Mouse (Mus musculus): Measurements from ENCODE around the gene Ube2k. TPM values are rescaled to one million over a fixed set of nuclear protein-coding genes. Genes with fewer than 3 reads are reported as not detected.
"Not testable (repeated sequence)": the region's sequence is repeated elsewhere in the genome, so short reads cannot be mapped to it uniquely, and the experiment has no call there.

Gene Ube2k
- total RNA-seq (2017), result 48.2 and 49.6 TPM in 2 replicates

- ATAC-seq (replicated peaks; ENCODE audit: low read depth, poor library complexity, severe bottlenecking), result peak; percentile 67
Observed at GRCm38 (mm10) chr5:65536751-65537419, at the start of gene Ube2k, which contains the start of gene Smim14. Ube2k (plus strand) TSS chr5:65537233. Smim14 (minus strand) TSS chr5:65537184.

DNA sequence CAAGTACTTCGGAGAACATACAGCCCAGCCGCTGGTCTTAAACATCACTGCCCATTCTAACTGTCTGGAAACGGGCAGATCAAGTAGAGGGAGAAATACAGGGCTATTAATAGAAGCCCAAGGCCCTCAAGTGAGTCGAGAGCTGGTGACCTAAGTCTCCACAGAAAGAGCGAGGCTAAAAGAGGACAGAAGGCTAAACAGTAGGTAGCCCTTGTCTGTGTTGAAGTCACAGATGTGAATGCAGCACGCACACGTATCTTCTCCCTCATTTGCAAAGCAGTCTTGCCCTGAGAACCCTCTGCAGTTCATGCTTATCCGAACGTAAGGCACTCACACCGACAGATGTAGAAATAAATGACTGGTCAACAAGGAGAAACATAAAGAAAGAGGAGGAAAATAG is 49.7 kb upstream of the Ube2k start:
- ATAC-seq (replicated peaks; ENCODE audit: low read depth, poor library complexity, severe bottlenecking), result no peak

DNA sequence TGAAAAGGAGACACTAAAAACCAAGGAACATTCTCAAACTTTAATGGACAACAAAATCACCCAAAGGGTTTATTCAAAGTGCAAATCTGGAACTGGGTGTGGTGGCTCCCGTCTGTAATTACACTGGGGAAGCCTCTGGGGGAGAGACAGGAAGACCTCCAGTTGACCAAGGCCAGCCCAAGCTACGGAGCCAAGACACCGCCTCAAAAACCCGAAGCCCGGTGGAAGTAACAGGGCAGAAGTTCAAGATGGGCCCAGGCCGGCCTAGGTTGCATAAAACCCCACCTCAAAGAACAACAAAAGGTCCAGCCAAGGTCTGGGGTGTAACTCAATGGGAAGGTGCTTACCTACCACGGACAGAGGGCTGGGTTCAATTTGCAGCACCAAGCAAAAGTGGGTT is 48.3 kb upstream of the Ube2k start:
- no peak for ATAC-seq (replicated peaks; ENCODE audit: low read depth, poor library complexity, severe bottlenecking)

GRCm38 (mm10) chr5:65489830-65490229 is 47.2 kb upstream of the Ube2k start:
- peak; percentile 43 for ATAC-seq (replicated peaks; ENCODE audit: low read depth, poor library complexity, severe bottlenecking)

DNA sequence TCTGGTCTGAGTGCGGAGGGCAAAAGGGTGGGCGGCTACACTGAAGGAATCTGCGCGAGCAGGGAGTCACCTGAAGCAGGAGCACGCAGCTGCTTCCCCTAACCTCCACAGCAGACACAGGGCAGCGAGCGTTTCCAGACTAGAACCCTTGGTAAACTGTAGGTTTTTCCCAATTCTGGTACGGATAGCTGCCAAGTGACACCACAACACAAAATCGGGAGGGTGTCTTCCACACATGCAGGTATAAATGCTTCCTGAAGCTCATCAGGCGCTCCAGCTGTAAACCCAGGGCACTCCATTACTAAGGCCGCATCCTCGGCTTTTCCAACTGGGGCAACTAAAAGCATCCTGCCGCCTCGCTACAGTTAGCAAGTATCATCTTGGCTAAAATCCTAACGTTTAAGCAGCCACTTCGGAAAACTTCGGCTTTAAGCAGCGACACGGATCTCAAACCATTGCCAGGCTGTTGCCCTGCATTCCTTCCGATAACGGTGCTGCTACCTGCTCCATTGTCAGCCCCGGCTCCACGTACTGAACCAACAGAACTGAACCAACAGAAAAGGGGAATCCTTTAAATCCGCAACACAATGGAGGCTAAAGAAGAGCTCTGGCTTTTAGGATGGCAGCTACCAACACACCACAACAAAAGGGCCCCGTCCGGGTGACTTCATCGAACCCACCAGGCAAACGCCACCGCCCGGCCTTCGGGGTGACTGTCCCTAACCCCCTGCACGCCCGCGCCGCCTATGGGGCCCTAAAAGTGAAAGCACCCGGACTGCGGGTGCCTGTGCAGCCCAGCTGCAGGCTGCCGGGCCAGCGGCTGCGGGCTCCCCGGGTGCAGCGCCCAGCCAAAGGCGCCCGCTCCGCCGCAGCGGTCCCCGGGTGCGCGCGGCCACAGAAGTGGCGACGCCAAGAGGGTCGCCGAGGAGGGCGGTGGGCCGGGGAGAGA is 45.0 kb upstream of the Ube2k start:
- peak; percentile 57 for ATAC-seq (replicated peaks; ENCODE audit: low read depth, poor library complexity, severe bottlenecking)

DNA sequence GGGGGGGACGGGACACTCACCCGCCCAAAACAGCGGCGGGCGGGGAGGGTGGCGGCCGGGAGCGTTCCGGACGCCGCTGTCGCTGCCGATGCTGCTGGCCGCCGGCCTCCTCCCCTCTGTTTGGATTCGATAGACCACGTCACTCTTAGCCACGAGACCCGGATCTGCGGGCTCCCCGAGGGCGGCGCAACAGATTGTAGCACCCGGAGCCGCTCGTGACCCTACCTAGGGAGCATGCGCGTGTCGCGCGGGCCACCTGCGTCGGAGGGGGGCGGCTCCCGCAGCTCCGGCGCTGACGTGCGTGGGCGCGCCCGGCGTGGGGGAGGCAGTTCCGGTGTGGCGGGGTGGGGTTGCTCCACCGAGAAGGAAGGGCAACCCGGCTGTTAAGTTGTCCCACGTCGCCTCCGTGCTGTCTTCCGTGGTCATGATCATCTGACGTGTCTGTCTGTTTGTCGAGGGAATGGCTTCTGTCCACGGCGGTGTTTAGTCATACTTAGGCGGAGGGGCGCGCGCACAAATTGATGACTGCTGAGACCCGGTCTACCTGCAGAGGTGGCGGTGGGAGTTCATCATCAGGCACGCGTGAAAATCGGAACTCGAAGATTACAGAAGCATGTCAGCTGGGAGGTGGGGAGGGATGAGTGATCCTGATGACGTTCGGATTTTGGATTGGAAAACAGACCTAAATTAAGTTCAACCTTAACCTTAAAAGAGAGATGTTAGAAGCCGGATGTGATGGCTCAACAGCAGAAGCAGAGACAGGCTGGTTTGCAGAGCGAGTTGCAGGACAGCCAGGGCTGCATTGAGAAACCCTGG is 44.1 kb upstream of the Ube2k start, which contains the start of gene Gm43552:
TSS of gene Gm43552 (minus strand) at position 118 of the 816 bp plus-strand sequence.
- peak; percentile 80 for ATAC-seq (replicated peaks; ENCODE audit: low read depth, poor library complexity, severe bottlenecking)

DNA sequence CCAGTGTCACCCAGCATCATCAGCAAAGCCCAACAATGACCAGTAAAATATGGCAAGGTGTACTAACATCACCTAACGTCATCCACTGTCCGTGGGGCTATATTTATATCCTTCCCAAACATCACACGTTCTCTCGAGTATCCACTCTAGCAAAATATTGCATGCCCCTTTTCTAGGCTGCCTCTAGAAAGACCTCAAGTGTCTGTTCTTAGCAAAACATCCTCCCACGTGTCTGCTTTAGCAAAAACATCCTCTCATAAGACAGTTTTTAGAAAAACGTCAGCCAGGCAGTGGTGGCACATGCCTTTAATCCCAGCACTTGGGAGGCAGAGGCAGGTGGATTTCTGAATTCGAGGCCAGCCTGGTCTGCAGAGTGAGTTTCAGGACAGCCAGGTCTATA is 36.8 kb upstream of the Ube2k start:
- no peak for ATAC-seq (replicated peaks; ENCODE audit: low read depth, poor library complexity, severe bottlenecking)

DNA sequence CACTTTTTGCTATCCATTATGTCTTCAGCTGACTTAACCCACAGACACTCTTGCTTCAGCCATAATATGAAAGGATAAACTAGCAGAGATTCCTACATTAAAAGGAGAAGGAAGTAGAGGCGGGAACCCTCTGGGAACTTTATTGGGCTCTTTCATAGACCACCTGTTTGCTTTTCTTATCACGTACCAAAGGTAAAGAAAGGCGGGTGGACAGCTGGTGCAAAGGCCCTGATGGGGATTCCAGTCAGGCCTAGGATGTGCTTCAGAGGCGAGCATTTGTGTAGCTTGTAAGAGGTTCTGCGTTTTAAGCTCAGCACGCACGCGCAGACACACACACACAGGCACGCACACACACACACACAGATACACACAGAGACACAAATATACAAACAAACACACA is 35.6 kb upstream of the Ube2k start:
- no peak for ATAC-seq (replicated peaks; ENCODE audit: low read depth, poor library complexity, severe bottlenecking)

- peak; percentile 83; the same call in 1 of the 2 replicates for ATAC-seq (replicated peaks; ENCODE audit: low read depth, poor library complexity, severe bottlenecking)
Observed at GRCm38 (mm10) chr5:65505786-65506185, 31.2 kb upstream of the Ube2k start.

DNA sequence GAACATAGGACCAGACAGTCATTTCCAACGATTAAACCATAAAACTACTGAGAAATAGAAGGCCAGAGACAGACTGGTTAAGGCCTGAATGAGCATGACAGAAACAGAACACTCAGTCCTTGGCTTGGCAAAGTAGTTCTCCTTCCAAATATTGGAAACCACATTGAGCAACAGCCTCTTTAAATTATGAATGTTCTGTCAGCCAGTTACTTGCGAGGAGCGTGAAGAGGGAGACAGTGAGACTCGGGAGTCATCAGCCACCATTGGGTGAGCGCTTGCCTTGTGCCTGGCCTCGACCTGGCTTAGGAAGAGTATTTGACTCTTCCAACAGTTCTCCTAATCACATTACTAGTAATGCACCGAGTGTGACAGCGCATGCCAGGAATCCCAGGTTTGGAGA is 28.6 kb upstream of the Ube2k start:
- no peak for ATAC-seq (replicated peaks; ENCODE audit: low read depth, poor library complexity, severe bottlenecking)

GRCm38 (mm10) chr5:65513506-65513905 is 23.5 kb upstream of the Ube2k start:
- ATAC-seq (replicated peaks; ENCODE audit: low read depth, poor library complexity, severe bottlenecking), result no peak

- ATAC-seq (replicated peaks; ENCODE audit: low read depth, poor library complexity, severe bottlenecking), result peak; percentile 88
Observed at GRCm38 (mm10) chr5:65514635-65515278, 22.3 kb upstream of the Ube2k start.

DNA sequence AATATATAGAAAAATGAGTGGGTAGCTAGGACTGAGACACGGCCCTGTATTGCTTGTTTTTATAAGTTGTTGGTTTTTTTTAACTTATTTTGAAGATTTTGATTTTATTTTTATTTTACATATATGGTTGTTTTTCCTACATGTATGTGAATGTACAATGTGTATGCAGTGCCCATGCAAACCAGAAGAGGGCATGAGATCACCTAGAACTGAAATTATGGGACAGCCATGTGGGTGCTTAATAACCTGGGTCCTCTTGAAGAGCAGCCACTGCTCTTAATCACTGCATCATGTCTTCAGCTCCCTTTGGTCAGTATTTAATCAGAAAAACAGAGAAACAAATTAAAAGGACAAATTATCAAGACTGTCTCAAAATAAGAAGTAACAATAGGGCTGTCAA is 15.2 kb upstream of the Ube2k start:
- no peak for ATAC-seq (replicated peaks; ENCODE audit: low read depth, poor library complexity, severe bottlenecking)

DNA sequence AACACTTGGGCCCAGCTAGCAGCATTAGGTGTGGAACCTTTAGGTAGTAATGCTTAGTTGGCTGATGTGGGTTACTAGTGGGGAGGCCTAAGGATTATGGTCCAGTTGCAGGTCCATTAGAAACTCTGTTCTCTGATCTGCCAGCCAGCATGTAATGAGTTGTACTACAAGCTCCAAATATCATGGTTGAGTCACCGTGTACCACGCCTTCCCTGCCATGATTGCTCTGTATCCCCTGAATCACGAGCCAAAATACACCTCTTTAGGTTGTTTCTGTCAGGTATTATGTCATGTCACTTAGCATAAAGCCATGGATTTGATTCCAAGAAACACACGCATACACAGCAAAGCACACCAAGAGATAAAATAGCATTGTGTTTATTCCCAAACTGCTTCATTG is 12.2 kb upstream of the Ube2k start:
- ATAC-seq (replicated peaks; ENCODE audit: low read depth, poor library complexity, severe bottlenecking), result no peak

DNA sequence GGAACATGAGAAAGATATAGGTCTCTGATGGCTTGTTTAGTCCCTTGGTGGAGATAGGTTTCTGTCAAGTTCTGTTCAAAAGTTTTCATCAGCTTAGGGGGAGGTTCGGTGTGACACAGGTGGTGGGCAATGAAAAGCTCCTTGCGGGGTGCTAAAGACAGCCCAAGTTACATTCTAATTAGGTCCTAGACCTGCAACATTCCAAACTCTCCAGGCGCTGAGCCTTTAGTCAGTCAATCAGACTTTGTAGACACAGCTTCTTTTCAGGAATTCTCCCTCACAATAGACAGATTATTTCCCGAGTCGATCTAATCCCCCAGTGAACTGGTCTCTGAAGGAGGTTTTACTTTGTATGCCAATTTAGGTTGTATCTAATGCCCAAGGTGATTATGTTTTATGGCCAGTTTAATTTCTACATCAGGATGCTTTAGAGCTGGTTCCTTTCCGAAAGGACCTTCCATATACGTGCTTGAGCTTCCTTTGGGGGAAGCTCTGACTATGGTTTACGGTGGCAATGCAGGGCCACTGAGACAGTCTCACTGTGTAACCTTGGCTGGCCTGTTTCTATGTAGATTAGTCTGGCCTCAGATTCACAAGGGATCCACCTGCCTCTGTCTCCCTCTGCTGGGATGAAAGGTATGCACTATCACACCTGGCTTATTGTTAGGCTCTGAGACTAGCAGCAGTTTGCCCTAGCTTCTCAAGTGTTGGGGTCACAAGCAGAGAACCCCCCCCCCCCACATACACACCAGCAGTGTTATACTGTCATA is 11.2 kb upstream of the Ube2k start:
- no peak for ATAC-seq (replicated peaks; ENCODE audit: low read depth, poor library complexity, severe bottlenecking)

DNA sequence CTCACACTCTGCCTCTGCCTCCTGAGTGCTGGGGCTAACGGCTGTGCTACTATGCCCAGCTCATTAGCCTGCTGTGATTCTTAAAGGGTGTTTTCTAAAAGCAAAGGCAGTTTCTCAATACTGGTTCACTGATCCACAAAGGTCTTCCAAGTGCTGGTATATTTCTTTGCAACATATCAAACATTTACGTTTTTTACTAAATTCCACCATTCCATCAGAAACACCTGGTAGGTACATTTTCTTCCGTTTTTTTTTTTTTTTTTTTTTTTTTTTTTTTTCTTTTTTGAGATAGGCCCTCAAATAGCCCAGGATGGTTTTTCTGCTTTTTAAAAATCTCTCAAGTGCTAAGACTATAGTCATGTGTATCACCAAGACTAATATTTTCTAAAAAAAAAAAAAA is 5.8 kb upstream of the Ube2k start:
- no peak for ATAC-seq (replicated peaks; ENCODE audit: low read depth, poor library complexity, severe bottlenecking)

GRCm38 (mm10) chr5:65534496-65534895 is 2.5 kb upstream of the Ube2k start:
- ATAC-seq (replicated peaks; ENCODE audit: low read depth, poor library complexity, severe bottlenecking), result no peak

- ATAC-seq (replicated peaks; ENCODE audit: low read depth, poor library complexity, severe bottlenecking), result peak; percentile 36
Observed at GRCm38 (mm10) chr5:65535457-65536067, 1.5 kb upstream of the Ube2k start.

- ATAC-seq (replicated peaks; ENCODE audit: low read depth, poor library complexity, severe bottlenecking), result not testable (repeated sequence)
Observed at GRCm38 (mm10) chr5:65536068-65536465, 966 bp upstream of the Ube2k start.

Measured in common myeloid progenitor, adult 5-6 weeks (primary cell).